Mouse (Mus musculus): ENCODE results near the gene C87436. TPM values are rescaled to one million over a fixed set of nuclear protein-coding genes. Genes with fewer than 3 reads are reported as not detected.

Gene C87436
- total RNA-seq, 2 experiments from 2014 or later, result 6.1 to 7.8 TPM

- intact Hi-C loops (cut with DNase I), result no loop called here
- no peak for DNase-seq
Measured at GRCm38 (mm10) chr6:86419239-86419638, 18.9 kb upstream of the C87436 start.

- DNase-seq, result no peak
- intact Hi-C loops (cut with DNase I), result no loop called here
Measured at GRCm38 (mm10) chr6:86420491-86420890, 17.7 kb upstream of the C87436 start.

- DNase-seq, result no peak
- intact Hi-C loops (cut with DNase I), result no loop called here
Measured at GRCm38 (mm10) chr6:86426358-86426757, 11.8 kb upstream of the C87436 start, which contains the start of gene Gm44790. Gm44790 (plus strand) TSS chr6:86426658.

- intact Hi-C loops (cut with DNase I), result no loop called here
- DNase-seq, result no peak
Measured at GRCm38 (mm10) chr6:86431531-86431930, 6.6 kb upstream of the C87436 start.

- no peak for DNase-seq
- intact Hi-C loops (cut with DNase I), result no loop called here
Measured at GRCm38 (mm10) chr6:86433696-86434095, 4.5 kb upstream of the C87436 start.

GRCm38 (mm10) chr6:86437711-86438110 is 463 bp upstream of the C87436 start:
- no peak for DNase-seq

GRCm38 (mm10) chr6:86439119-86439496 is 934 bp downstream of the C87436 start:
- intact Hi-C loops (cut with DNase I), result no loop called here
- DNase-seq, result no peak

More at GRCm38 (mm10) chr6:86437711-86438110, 463 bp upstream of the C87436 start:
- intact Hi-C loops (cut with DNase I), result no loop called here

GRCm38 (mm10) chr6:86439531-86439930 is 1.4 kb downstream of the C87436 start:
- intact Hi-C loops (cut with DNase I), result no loop called here
- no peak for DNase-seq

- intact Hi-C loops (cut with DNase I), result no loop called here
- no peak for DNase-seq
Measured at GRCm38 (mm10) chr6:86441571-86441970, 3.4 kb downstream of the C87436 start.

- intact Hi-C loops (cut with DNase I), result no loop called here
Measured at GRCm38 (mm10) chr6:86445551-86445950, 7.4 kb downstream of the C87436 start.

GRCm38 (mm10) chr6:86446927-86447568 is 8.9 kb downstream of the C87436 start:
- intact Hi-C loops (cut with DNase I), result no loop called here
- DNase-seq, result no peak

More at GRCm38 (mm10) chr6:86445551-86445950, 7.4 kb downstream of the C87436 start:
- no peak for DNase-seq

GRCm38 (mm10) chr6:86456727-86457126 is 18.6 kb downstream of the C87436 start:
- intact Hi-C loops (cut with DNase I), result no loop called here

GRCm38 (mm10) chr6:86463079-86463478 is 24.9 kb downstream of the C87436 start:
- intact Hi-C loops (cut with DNase I), result no loop called here
- no peak for DNase-seq

More at GRCm38 (mm10) chr6:86456727-86457126, 18.6 kb downstream of the C87436 start:
- DNase-seq, result no peak

- intact Hi-C loops (cut with DNase I), result no loop called here
- no peak for DNase-seq
Measured at GRCm38 (mm10) chr6:86471317-86471716, 33.1 kb downstream of the C87436 start.

- intact Hi-C loops (cut with DNase I), result loop anchor here (1.0 kb wide), 1 partner anchor 55 kb away; the partner anchor contains the start of gene Pcbp1
- no peak for DNase-seq
Measured at GRCm38 (mm10) chr6:86471760-86472099, 33.6 kb downstream of the C87436 start.

GRCm38 (mm10) chr6:86472100-86472955 is 34.2 kb downstream of the C87436 start:
- intact Hi-C loops (cut with DNase I), result loop anchor here (1.0 kb wide), 1 partner anchor 54 kb away; the partner anchor contains the start of gene Pcbp1
- DNase-seq, result peak; percentile 99 to 100

- intact Hi-C loops (cut with DNase I), result no loop called here
Measured at GRCm38 (mm10) chr6:86473077-86473476, 34.9 kb downstream of the C87436 start.

GRCm38 (mm10) chr6:86474072-86474471 is 35.9 kb downstream of the C87436 start:
- intact Hi-C loops (cut with DNase I), result no loop called here
- DNase-seq, result no peak

More at GRCm38 (mm10) chr6:86473077-86473476, 34.9 kb downstream of the C87436 start:
- DNase-seq, result no peak

- no peak for DNase-seq
- intact Hi-C loops (cut with DNase I), result no loop called here
Measured at GRCm38 (mm10) chr6:86474646-86475181, 36.5 kb downstream of the C87436 start.

- DNase-seq, result peak; percentile 34 to 45
- intact Hi-C loops (cut with DNase I), result no loop called here
Measured at GRCm38 (mm10) chr6:86475462-86476167, 37.4 kb downstream of the C87436 start.

- DNase-seq, result no peak
- intact Hi-C loops (cut with DNase I), result no loop called here
Measured at GRCm38 (mm10) chr6:86476931-86477330, 38.8 kb downstream of the C87436 start.

Data from gastrocnemius, postnatal 36 days (tissue).